Mouse (Mus musculus) midbrain, embryonic 16.5 days (tissue): ENCODE measurements around the gene Tob1. TPM values are rescaled to one million over a fixed set of nuclear protein-coding genes. Genes with fewer than 3 reads are reported as not detected.

Source experiments
- ATAC-seq: fragments of 200-750 bp; cut with Nextera tagmentation; 2 replicates; pipeline ENCODE4 v1.8.0; 2017; ENCODE audit warnings: moderate TSS enrichment
- H3K27ac ChIP-seq: fragments of 300-500 bp; sonication (generic); 2 replicates; pipeline ENCODE4 v1.5.1; 2014; ENCODE audit warnings: mild to moderate bottlenecking, low read length, mixed read lengths
- H3K27me3 ChIP-seq: fragments of 300-500 bp; sonication (generic); 2 replicates; pipeline ENCODE4 v1.6.1; 2014; ENCODE audit warnings: low read depth, low read length, mixed read lengths; ENCODE audit not compliant: control insufficient read depth, insufficient read depth
- H3K36me3 ChIP-seq: fragments of 300-500 bp; sonication (generic); 2 replicates; pipeline ENCODE4 v1.6.1; 2014; ENCODE audit warnings: mild to moderate bottlenecking, low read length, moderate library complexity, mixed read lengths; ENCODE audit not compliant: control insufficient read depth, insufficient read depth
- H3K4me1 ChIP-seq: fragments of 300-500 bp; sonication (generic); 2 replicates; pipeline ENCODE4 v1.6.1; 2014; ENCODE audit warnings: mild to moderate bottlenecking, low read length, mixed read lengths; ENCODE audit not compliant: control insufficient read depth, insufficient read depth
- H3K4me2 ChIP-seq: fragments of 300-500 bp; sonication (generic); 2 replicates; pipeline ENCODE4 v1.6.1; 2014; ENCODE audit warnings: mild to moderate bottlenecking, low read length, mixed read lengths
- H3K4me3 ChIP-seq: fragments of 300-500 bp; sonication (generic); 2 replicates; pipeline ENCODE4 v1.5.1; 2014; ENCODE audit warnings: low read depth, mild to moderate bottlenecking, low read length, moderate library complexity, mixed read lengths
- H3K9ac ChIP-seq: fragments of 300-500 bp; sonication (generic); 2 replicates; pipeline ENCODE4 v1.6.1; 2014; ENCODE audit warnings: low read depth, low read length, mixed read lengths
- H3K9me3 ChIP-seq: fragments of 300-500 bp; sonication (generic); replicated peaks from 2 replicates; pipeline ENCODE4 v1.6.1; 2014; ENCODE audit warnings: mild to moderate bottlenecking, low read length, mixed read lengths; ENCODE audit not compliant: control insufficient read depth, poor library complexity, severe bottlenecking
- WGBS: fragments of 180-500 bp; shearing (Covaris S2); extraction: QIAGEN DNeasy Blood & Tissue Kit; methylation state at CpG from one replicate; pipeline ENCODE4 v1.1.7; 2014; 5-methylcytosine and 5-hydroxymethylcytosine counted together
- polyA plus RNA-seq: library from polyadenylated mRNA; unstranded; fragments of >200 nt; fragmentation: Nextera tagmentation; extraction: Ambion mirVana; gene quantifications from 2 replicates; pipeline ENCODE4 v1.2.1, GENCODE M21; 2015

Tob1 gene
- polyA plus RNA-seq, 1 experiment from 2014 or later, result 28.1 TPM

DNA sequence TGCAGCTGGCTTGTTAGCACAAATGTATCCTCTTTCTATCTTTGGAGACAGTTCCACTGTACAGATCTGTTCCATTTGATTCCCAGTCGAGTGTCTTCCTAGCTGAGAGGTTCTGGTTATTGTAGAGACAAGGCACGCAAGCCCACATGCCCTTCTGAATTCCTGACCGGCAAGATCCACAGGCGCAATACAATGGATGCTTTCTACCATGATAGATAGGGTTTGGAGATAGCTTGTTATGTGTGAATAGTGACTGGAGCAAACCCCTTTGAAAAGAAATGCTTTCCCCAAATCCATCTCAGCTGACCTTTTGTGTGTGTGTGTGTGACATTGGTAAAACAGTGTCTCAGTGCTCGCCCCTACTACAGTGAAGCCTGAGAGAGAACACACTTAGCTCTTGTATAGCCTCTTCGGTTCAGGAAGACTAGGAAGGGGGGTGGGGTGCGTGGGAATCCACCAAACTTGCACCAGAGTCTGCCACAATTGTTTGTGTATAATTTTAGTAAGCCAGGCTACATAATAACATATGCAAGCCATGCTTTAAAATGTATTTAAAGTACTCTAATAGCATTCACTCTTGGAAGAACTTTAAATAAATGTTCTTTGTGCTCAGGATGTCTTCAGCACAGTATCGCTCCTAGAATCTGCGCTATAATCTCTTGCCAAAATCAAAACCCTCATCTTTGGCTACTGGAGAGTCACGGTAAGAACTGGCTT lies 4.7 kb upstream of the Tob1 start:
- Histone ChIP-seq H3K4me2 (no peak overlapping the region), H3K9me3 (no peaks in the 10 kb centered on the region), H3K36me3 (no peaks in the 10 kb centered on the region), H3K27me3 (no peaks in the 10 kb centered on the region), H3K9ac (no peak overlapping the region), H3K27ac (no peak overlapping the region), H3K4me3 (no peak overlapping the region), H3K4me1 (peaks cover 3% of the 10 kb centered on the region; the same call in 1 of the 2 replicates)
- ATAC-seq, result no peak
- WGBS, result 58% methylated on average over 10 of the region's 10 CpGs

DNA sequence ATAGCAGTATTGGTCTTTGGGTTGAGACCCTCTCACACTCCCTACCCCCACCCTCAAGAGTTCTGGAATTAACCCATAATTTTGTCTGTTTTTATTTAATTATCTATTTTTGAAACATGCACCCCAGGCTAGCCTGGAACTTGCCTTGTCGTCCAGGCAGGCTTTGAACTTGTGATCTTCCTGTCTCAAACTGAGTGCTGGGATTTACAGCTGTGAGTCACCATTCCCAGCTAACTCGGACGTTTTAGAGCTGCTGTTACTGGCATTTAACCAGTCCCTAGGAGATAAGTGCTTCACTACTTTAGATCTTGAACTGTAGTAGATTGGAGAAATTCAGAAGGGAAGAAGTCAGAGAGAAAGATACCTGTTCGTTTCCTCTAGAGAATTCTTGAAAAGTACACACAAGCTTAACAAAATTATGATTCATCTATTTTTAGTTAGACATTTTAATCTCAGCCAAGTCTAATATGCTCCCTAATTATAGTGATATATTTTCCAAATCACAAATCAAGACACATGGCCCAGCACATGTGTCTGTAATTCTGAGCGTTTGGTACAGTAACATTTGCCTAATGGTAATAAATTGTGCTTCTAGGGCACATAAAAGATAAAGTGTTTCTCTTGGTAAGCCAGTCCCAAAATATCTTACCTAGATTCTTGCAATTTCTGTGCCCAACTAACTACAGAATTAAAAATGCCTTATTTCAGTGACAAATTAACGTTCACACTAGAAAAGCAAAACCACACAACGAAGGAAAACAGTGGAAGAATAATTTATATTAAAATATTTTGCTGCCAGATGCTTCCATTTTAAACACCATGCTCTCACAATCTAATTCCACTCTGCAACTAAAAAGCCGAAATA lies 2.2 kb upstream of the Tob1 start:
- ATAC-seq, result no peak
- H3K27me3 ChIP-seq, result no peaks in the 10 kb centered on the region
- WGBS, result 56% methylated on average over 8 of the region's 8 CpGs
- peak overlapping the region; percentile 49; the same call in 1 of the 2 replicates for H3K4me3 ChIP-seq
- H3K36me3 ChIP-seq, result peaks cover 5% of the 10 kb centered on the region; the same call in 1 of the 2 replicates
- H3K9ac ChIP-seq, result no peak overlapping the region
- peak overlapping the region; percentile 99 for H3K27ac ChIP-seq
- peak overlapping the region; percentile 95 for H3K4me2 ChIP-seq
- no peaks in the 10 kb centered on the region for H3K9me3 ChIP-seq
- peaks cover 10% of the 10 kb centered on the region for H3K4me1 ChIP-seq

DNA sequence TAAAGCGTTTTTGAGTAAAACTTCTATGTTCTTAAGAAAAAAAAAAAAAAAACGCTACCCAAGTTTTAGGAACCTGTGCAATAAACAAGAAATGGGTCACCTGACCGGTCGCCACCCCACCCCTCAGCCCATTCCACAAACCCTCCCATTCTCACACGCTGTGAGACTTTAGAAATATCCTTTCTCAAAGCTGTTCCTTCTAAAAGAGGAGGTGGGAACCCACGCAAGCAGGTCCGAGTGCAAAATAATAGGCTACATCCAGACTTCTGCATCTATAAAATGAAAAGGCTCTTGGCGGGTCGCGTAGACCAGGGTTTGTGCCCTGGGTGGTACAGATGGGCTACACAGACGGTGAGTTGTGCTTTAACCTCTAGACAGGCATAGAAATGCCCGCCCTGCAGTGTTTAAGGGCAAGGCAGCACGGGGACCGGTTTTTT lies 1.5 kb upstream of the Tob1 start:
- peak overlapping the region; percentile 49 for H3K4me3 ChIP-seq
- peak overlapping the region; percentile 79 for H3K9ac ChIP-seq
- peaks cover 10% of the 10 kb centered on the region; the same call in 1 of the 2 replicates for H3K36me3 ChIP-seq
- H3K27me3 ChIP-seq, result no peaks in the 10 kb centered on the region
- peak overlapping the region; percentile 95 for H3K4me2 ChIP-seq
- peaks cover 16% of the 10 kb centered on the region for H3K4me1 ChIP-seq
- H3K9me3 ChIP-seq, result no peaks in the 10 kb centered on the region
- 1% methylated on average over 14 of the region's 14 CpGs for WGBS
- peak overlapping the region; percentile 99 for H3K27ac ChIP-seq
- no peak for ATAC-seq

DNA sequence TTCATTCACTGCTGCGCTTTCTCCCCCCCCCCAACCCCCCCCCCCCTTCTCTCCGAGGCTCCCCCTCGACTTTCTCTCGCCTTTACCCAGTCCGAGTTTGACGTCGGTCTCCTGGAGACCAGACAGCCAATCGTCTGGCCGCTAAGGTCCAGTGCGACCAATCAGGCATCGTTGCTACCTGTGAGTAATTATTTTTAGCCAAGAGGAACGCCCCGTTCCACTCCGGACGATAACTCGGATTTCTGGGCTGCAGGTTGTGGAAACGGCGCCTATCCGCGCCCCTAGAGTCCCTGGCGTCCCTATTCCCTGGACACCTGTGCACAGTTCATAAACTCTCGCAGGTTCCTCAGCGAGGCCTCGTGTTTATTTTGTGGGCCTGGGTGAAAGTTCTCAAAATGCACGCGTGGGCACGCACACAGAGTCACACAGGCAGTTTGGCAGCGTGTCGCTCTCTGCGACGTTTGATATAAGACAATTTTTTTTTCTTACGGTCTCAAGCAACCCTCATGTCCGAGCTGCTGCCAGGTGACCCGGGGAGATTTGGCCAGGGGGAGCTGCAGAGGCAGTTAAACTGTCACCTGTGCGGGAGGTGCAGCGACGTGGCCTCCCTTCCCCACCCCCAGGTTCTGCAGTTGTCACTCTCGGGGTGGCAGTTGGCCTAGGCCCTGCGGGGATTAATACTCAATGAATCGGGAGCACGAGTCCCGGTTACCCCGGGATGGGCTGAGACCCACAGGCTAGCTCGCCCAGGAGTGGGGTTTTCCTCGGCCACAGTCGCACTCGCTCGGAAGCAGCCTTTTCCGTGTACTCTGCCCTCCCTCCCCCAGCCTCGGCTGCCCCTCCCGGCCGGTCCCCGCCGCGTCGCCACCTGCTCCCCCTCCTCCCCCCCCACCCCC lies 815 bp upstream of the Tob1 start:
- peak; percentile 90 for ATAC-seq

DNA sequence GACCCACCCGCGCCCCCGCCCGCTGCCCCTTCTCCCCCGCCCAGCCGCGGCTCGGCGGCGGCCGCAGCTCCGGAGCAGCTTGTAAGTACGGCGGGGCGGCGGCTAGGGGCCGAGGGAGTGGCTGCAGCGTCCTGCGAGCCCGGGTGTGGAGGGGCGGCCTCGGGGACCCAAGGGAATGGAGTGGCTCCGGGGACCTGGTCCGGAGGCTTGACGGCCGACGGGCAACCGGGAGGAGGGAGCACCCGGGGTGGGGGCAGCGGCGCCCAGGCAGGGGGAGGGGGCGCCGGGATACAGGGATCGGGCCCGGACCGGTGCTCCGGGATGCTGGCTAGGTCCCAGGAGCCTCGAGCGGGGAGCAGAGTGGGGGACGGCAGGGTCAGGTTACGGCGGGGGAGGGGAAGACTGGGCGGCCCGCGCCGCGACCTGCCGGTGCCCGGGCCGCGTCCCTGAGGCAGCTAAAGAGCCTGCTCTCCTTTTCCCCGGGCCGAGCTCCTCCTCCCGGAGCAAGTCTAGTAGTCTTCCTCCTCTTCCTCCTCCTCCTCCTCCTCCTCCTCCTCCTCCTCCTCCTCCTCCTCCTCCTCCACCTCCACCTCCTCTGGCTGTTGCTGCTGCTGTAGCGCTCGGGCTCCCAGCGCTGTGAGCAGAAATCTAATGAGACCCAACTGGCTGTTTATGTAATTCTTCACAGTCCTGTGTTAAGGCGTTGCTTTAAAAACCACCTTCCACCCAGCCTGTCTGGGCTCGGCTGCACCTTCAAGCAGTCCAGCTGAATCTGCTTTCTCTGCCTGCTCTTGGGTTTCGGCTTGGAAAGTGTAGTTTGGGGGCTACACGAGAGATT lies 616 bp downstream of the Tob1 start:
- peaks cover 10% of the 10 kb centered on the region; the same call in 1 of the 2 replicates for H3K36me3 ChIP-seq
- no peaks in the 10 kb centered on the region for H3K27me3 ChIP-seq
- H3K9ac ChIP-seq, result peak overlapping the region; percentile 100
- 1% methylated on average over 48 of the region's 61 CpGs for WGBS
- peak overlapping the region; percentile 99 for H3K27ac ChIP-seq
- H3K9me3 ChIP-seq, result no peaks in the 10 kb centered on the region
- ATAC-seq, result peak; percentile 29
- peaks cover 27% of the 10 kb centered on the region for H3K4me1 ChIP-seq
- peak overlapping the region; percentile 99 for H3K4me3 ChIP-seq
- H3K4me2 ChIP-seq, result peak overlapping the region; percentile 72

More for the DNA sequence above, 815 bp upstream of the Tob1 start:
- H3K9me3 ChIP-seq, result no peaks in the 10 kb centered on the region
- H3K27me3 ChIP-seq, result no peaks in the 10 kb centered on the region
- peak overlapping the region; percentile 99 for H3K4me3 ChIP-seq
- under 1% methylated on average over 52 of the region's 56 CpGs for WGBS
- H3K4me2 ChIP-seq, result peak overlapping the region; percentile 95
- peak overlapping the region; percentile 99 for H3K27ac ChIP-seq
- H3K36me3 ChIP-seq, result peaks cover 10% of the 10 kb centered on the region; the same call in 1 of the 2 replicates
- peak overlapping the region; percentile 86 for H3K9ac ChIP-seq
- H3K4me1 ChIP-seq, result peaks cover 17% of the 10 kb centered on the region

DNA sequence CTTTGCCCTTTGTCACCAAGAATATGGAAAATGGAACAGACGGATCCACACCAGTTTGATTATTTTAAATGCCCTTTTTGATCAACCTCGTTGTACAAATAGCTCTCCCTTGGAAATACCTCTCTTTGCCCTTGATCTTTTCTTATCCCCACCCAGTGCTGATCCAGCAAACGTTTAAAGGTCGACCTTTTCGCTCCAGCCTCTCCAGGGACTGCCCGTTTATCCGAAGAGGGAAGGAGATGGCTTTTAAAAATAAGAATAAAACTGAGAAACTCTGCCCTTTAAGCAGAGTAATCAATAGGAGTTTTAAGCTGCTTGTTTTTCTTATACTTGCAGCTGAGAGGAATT lies 1.2 kb downstream of the Tob1 start:
- peak overlapping the region; percentile 72 for H3K4me2 ChIP-seq
- peak overlapping the region; percentile 99 for H3K4me3 ChIP-seq
- peak overlapping the region; percentile 99 for H3K27ac ChIP-seq
- no peaks in the 10 kb centered on the region for H3K9me3 ChIP-seq
- no peak for ATAC-seq
- H3K9ac ChIP-seq, result peak overlapping the region; percentile 100
- under 1% methylated on average over 7 of the region's 7 CpGs for WGBS
- H3K4me1 ChIP-seq, result peaks cover 28% of the 10 kb centered on the region
- H3K27me3 ChIP-seq, result no peaks in the 10 kb centered on the region
- peaks cover 10% of the 10 kb centered on the region; the same call in 1 of the 2 replicates for H3K36me3 ChIP-seq

DNA sequence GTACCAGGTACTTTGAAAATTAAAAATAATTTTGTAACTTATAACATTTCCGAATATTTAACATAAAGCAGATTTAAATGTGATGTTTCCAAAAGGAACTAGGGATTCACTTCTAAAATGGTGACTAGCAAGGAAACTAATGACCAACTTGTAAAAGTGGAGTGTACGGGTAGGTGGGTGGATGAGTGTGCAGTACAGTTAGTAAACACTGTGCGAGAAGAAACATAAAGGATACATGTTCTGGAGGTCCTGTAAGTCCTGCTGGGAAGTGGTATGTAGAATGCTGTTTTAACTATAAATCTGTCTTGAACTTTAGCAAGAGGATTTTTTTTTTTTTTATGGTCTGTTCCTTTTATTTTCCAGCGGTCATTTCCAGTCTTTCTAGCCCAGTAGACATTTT lies 1.7 kb downstream of the Tob1 start:
- Histone ChIP-seq H3K4me3 (peak overlapping the region; percentile 99), H3K4me2 (peak overlapping the region; percentile 72), H3K36me3 (peaks cover 10% of the 10 kb centered on the region; the same call in 1 of the 2 replicates), H3K27me3 (no peaks in the 10 kb centered on the region), H3K27ac (no peak overlapping the region), H3K9me3 (no peaks in the 10 kb centered on the region), H3K4me1 (peaks cover 28% of the 10 kb centered on the region), H3K9ac (peak overlapping the region; percentile 48; the same call in 1 of the 2 replicates)
- 54% methylated on average over 4 of the region's 4 CpGs for WGBS
- ATAC-seq, result no peak
